Mouse (Mus musculus) neutrophil, adult 65 days (primary cell): ENCODE results near the gene Ddr1. TPM values are rescaled to one million over a fixed set of nuclear protein-coding genes. Genes with fewer than 3 reads are reported as not detected.

Experiments
- total RNA-seq: library from RNA; stranded (reverse); gene quantifications from 2 replicates; pipeline ENCODE4 v1.2.4, GENCODE M21; 2023

The Ddr1 gene
- 0.13 and 0.25 TPM in 2 replicates for total RNA-seq

DNA sequence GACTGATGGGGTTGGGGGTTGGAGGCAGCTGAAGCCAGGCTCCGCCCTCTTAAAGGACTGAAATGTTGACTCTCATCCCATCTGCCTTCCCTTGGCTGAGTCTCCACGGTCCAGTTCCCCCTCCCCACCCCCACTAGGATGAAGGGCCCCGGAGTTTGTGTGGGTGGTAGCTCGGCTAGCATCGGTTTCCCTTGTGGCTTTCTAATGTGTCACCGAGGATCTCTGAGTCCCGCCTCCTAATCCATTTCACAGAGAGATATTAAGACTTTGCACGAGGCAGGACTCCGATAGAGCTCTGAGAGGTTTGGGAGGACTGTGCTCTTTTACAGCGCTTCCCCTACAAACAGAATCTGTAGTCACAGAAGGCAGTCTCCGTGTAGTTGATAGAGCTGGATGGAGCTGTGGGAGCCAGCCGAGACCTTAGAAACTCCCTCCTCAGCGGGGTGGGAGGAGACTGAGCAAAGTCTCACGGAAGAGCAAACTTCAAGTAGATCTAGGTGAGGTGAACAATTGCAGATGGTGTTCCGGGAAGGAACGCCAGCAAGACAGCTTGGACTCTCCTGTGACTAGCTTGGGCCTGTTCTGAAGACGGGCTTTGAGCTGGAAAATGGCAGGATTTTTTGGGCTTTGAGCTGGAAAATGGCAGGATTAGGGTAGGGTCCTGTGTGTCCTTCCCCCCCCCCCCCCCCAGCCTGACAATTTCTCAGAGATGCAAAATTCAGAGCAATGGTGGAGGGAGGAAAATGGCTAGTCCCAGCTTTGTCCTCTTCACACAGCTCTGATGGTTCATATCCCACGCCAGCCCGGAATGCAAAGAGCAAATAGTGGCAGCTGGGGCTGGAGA lies at the start of gene Ddr1:
TSS of gene Ddr1 (minus strand) at position 1 of the 844 bp plus-strand sequence.

DNA sequence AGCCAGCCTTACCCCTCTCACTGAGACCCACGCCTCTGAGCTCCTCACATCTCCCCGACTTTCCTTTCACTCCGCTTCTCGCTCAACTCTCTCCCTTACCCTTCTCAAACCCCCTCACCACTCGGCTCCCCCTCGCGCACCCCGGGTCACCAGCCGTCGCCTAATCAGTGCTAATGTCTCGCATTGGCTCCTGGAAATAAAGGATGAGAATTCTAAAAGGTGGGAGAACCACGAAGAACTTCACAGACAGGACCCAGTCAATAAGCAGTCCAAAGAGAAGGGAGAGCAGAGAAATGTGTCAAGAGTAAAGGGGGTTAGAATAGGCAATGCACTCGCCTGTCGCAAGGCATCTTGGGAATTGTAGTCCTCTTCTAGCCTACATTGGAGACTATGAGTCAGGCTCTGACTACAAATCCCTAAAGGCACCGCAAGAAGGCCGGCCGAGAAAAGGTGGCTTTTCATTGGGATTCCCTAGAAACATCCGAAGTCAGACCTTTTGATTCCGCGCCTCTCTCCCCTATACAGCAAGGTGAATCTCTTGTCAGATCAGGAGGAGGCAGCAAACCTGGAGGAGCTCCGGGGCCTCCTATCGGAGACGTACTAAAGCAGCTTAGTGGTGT lies 30.9 kb downstream of the Ddr1 start, which contains the start of gene Gtf2h4:
TSS of gene Gtf2h4 (minus strand) at position 324 of the 620 bp plus-strand sequence.

DNA sequence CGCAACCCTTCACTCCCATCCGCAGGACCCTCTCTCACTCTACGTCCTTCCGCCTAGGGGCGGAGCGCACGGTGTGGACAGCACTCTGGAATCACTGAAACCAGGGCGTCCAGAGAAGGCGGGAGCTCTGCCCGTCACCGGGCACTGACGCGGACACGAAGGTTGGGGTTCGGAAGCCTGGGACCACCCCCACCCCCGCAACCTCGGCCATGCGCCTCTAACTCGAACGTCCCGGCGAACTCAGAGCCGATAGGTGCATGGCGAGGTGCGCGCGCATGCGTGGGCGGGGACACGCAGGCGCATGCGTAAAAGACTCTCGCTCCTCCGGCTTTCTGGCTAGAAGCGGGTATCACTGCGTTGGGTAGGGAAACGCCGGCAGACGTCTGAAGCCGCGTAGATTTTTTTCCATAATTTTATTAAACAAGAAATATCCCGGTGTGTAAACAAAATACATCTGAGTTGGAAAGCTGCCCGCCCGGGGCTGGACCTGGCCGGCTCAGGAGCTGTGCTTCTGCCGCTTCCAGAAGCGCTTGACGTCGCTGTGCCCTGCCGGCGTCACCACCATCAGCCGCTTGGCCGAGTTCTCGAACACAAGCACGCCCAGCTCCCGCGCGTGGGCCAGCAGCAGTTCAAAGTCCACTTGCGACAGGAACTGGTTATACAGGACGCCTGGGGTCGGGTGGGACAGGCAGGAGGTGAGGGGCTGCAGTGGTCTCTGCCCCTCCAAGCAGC lies 36.9 kb downstream of the Ddr1 start, which contains the start of gene Vars2:
TSS of gene Vars2 (minus strand) at position 259 of the 732 bp plus-strand sequence.

DNA sequence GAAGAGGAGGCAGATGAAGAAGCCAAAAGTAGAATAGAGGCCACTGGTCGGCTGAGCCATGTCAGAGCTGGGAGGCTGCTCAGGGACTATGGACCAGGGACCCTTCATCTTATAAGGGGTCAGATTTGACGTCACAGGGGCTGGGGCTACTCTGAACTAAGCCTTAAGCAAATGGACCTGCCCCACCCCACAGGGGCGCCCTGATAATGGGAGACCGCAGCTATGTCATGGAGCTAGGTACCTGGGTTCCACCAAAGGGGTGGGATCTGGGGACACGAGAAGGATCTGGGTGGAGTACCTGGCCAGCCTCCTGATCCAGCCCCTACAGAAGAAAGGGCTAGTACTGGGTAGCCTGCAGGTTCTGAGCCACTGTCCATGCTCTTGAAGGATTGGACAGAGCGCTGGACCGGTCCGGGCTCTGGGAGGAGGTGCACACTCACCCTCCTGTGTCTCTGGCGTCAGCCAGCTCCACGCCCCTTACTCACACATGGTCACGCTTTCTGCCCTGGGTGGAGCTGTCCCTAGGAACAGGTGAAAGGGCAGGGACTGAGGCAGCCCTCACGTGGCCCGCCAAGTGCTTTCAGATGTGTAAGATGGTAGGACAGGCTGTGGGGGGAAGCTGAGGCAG lies 60.7 kb downstream of the Ddr1 start, which contains the start of gene Mucl3:
TSS of gene Mucl3 (minus strand) at position 87 of the 628 bp plus-strand sequence.

Other genes with a start within 250 kb of the Ddr1 start
- gene H2-Q10, start 234.5 kb downstream of the Ddr1 start, total RNA-seq = 79.5 and 93.8 TPM in 2 replicates
- gene Pou5f1, start 198.6 kb downstream of the Ddr1 start, total RNA-seq = 1.0 and 1.4 TPM in 2 replicates
- 23.8 and 24.8 TPM in 2 replicates for gene Tcf19, start 187.8 kb downstream of the Ddr1 start, total RNA-seq
- gene Cchcr1, start 187.5 kb downstream of the Ddr1 start, total RNA-seq = 10.9 and 20.1 TPM in 2 replicates
- gene Psors1c2, start 171.4 kb downstream of the Ddr1 start, total RNA-seq = not detected in 2 replicates
- gene Cdsn, start 152.5 kb downstream of the Ddr1 start, total RNA-seq = not detected in 2 replicates
- gene 2300002M23Rik, start 137.2 kb downstream of the Ddr1 start, total RNA-seq = not detected in 2 replicates
- not detected in 2 replicates for gene Sfta2, start 103.1 kb downstream of the Ddr1 start, total RNA-seq
- gene Gm9573, start 78.0 kb downstream of the Ddr1 start, total RNA-seq = not detected in 2 replicates
- not detected in 2 replicates for gene Mucl3, start 60.9 kb downstream of the Ddr1 start, total RNA-seq
- gene Vars2, start 37.0 kb downstream of the Ddr1 start, total RNA-seq = 5.3 and 11.6 TPM in 2 replicates
- 4.2 and 5.6 TPM in 2 replicates for gene Gtf2h4, start 30.9 kb downstream of the Ddr1 start, total RNA-seq
- gene Ier3, start 117.1 kb upstream of the Ddr1 start, total RNA-seq = 146 and 161 TPM in 2 replicates
- 177 and 218 TPM in 2 replicates for gene Flot1, start 118.6 kb upstream of the Ddr1 start, total RNA-seq
- gene Tubb5, start 133.7 kb upstream of the Ddr1 start, total RNA-seq = 358 and 363 TPM in 2 replicates
- gene Mdc1, start 136.9 kb upstream of the Ddr1 start, total RNA-seq = 19.8 and 27.4 TPM in 2 replicates
- gene Nrm, start 156.7 kb upstream of the Ddr1 start, total RNA-seq = 37.7 and 48.1 TPM in 2 replicates
- 276 and 319 TPM in 2 replicates for gene Ppp1r18, start 161.0 kb upstream of the Ddr1 start, total RNA-seq
- gene Dhx16, start 175.2 kb upstream of the Ddr1 start, total RNA-seq = 54.5 and 72.8 TPM in 2 replicates
- gene 2310061I04Rik, start 192.8 kb upstream of the Ddr1 start, total RNA-seq = 11.3 and 14.5 TPM in 2 replicates
- 10.8 and 12.3 TPM in 2 replicates for gene Atat1, start 205.5 kb upstream of the Ddr1 start, total RNA-seq
- 18.8 and 24.2 TPM in 2 replicates for gene Mrps18b, start 211.8 kb upstream of the Ddr1 start, total RNA-seq
- 65.3 and 65.4 TPM in 2 replicates for gene Ppp1r10, start 211.8 kb upstream of the Ddr1 start, total RNA-seq